Mouse (Mus musculus): ENCODE measurements at regions not wholly inside any gene's neighbourhood (a gene's known extent, or its start where the extent isn't known, plus 50 kb on each side); places are given as distances from the start of the nearest gene placed in this dataset.
A peak's percentile ranks its signal among the peaks of the same experiment; 100 is the strongest.

GRCm38 (mm10) chr2:171690781-171691180, 352.5 kb downstream of the Cbln4 start:
- no peak for ATAC-seq (ENCODE audit: insufficient number of reproducible peaks, insufficient read depth, low FRiP score, low read depth)
- H3K4me2 ChIP-seq (ENCODE audit: low read length) = no peak overlapping the region
- no peaks in the 10 kb centered on the region for H3K27me3 ChIP-seq (ENCODE audit: control insufficient read depth, insufficient read depth, low read length)
- H3K27ac ChIP-seq (replicated peaks in 1 of 2; ENCODE audit: control insufficient read depth in 1 of 2, insufficient read depth in 1 of 2, low read depth in 2 of 2, low read length in 2 of 2) = no peak overlapping the region
- no peak overlapping the region for H3K4me3 ChIP-seq (ENCODE audit: control insufficient read depth in 1 of 2, insufficient read depth in 1 of 2, low read depth in 1 of 2, low read length in 2 of 2)
- 0 out of 4 replicates have a peak, but pooled peaks cover 0 to 2% of the 10 kb centered on the region in 2 experiments for H3K4me1 ChIP-seq (ENCODE audit: control insufficient read depth in 2 of 2, insufficient read depth in 2 of 2, low read length in 2 of 2)
- no peaks in the 10 kb centered on the region for H3K9me3 ChIP-seq (ENCODE audit: control insufficient read depth, low read length)
- no peak overlapping the region for H3K9ac ChIP-seq (ENCODE audit: low read length)
- no peaks in the 10 kb centered on the region for H3K36me3 ChIP-seq (ENCODE audit: control insufficient read depth, insufficient read depth, low read length)
- WGBS = 27% methylated on average over 4 of the region's 4 CpGs

GRCm38 (mm10) chr2:171689102-171689501, 354.2 kb downstream of the Cbln4 start:
- ATAC-seq (ENCODE audit: insufficient number of reproducible peaks, insufficient read depth, low FRiP score, low read depth) = no peak

DNA sequence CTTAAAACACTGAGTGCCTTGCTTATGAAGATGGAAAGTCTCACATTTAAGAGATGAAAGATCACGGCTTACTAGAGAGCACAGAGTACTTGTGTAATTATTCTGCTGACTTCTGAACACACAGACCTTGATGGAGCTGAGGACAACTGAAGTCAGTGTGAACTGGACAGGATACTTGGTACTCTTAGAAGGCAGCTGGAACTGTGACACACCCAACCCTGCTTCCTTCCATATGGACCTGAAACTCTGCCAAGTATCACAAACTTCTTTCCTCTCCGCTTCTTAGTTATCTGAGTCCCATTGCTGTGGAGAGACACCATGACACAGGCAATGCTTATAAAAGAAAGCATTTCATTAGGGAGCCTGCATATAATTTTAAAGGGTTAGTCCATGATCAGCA, 365.3 kb downstream of the Cbln4 start:
- peaks cover 0 to 2% of the 10 kb centered on the region in 2 experiments; a peak in 1 of 4 replicates for H3K4me1 ChIP-seq (ENCODE audit: control insufficient read depth in 2 of 2, insufficient read depth in 2 of 2, low read length in 2 of 2)
- no peak overlapping the region for H3K9ac ChIP-seq (ENCODE audit: low read length)
- H3K27ac ChIP-seq (replicated peaks in 1 of 2; ENCODE audit: control insufficient read depth in 1 of 2, insufficient read depth in 1 of 2, low read depth in 2 of 2, low read length in 2 of 2) = no peak overlapping the region; a peak in 1 of 4 replicates
- H3K4me2 ChIP-seq (ENCODE audit: low read length) = no peak overlapping the region
- H3K9me3 ChIP-seq (ENCODE audit: control insufficient read depth, low read length) = 0 out of 2 replicates have a peak, but pooled peaks cover 8% of the 10 kb centered on the region
- WGBS = 43% methylated on average over 2 of the region's 2 CpGs
- no peaks in the 10 kb centered on the region for H3K36me3 ChIP-seq (ENCODE audit: control insufficient read depth, insufficient read depth, low read length)
- H3K4me3 ChIP-seq (ENCODE audit: control insufficient read depth in 1 of 2, insufficient read depth in 1 of 2, low read depth in 1 of 2, low read length in 2 of 2) = no peak overlapping the region
- no peaks in the 10 kb centered on the region for H3K27me3 ChIP-seq (ENCODE audit: control insufficient read depth, insufficient read depth, low read length)
- ATAC-seq (ENCODE audit: insufficient number of reproducible peaks, insufficient read depth, low FRiP score, low read depth) = peak; percentile 61; the same call in 1 of the 2 replicates

More at GRCm38 (mm10) chr2:171689102-171689501, 354.2 kb downstream of the Cbln4 start:
- Histone ChIP-seq H3K27me3 (ENCODE audit: control insufficient read depth, insufficient read depth, low read length) (no peaks in the 10 kb centered on the region), H3K4me1 (ENCODE audit: control insufficient read depth in 2 of 2, insufficient read depth in 2 of 2, low read length in 2 of 2) (0 out of 4 replicates have a peak, but pooled peaks cover 0 to 2% of the 10 kb centered on the region in 2 experiments), H3K9ac (ENCODE audit: low read length) (no peak overlapping the region), H3K9me3 (ENCODE audit: control insufficient read depth, low read length) (no peaks in the 10 kb centered on the region), H3K4me2 (ENCODE audit: low read length) (no peak overlapping the region), H3K4me3 (ENCODE audit: control insufficient read depth in 1 of 2, insufficient read depth in 1 of 2, low read depth in 1 of 2, low read length in 2 of 2) (no peak overlapping the region), H3K27ac (replicated peaks in 1 of 2; ENCODE audit: control insufficient read depth in 1 of 2, insufficient read depth in 1 of 2, low read depth in 2 of 2, low read length in 2 of 2) (no peak overlapping the region), H3K36me3 (ENCODE audit: control insufficient read depth, insufficient read depth, low read length) (no peaks in the 10 kb centered on the region)
- 19% methylated on average over 4 of the region's 4 CpGs for WGBS

GRCm38 (mm10) chr2:171677128-171677527, 366.1 kb downstream of the Cbln4 start:
- no peak for ATAC-seq (ENCODE audit: insufficient number of reproducible peaks, insufficient read depth, low FRiP score, low read depth)
- no peak overlapping the region for H3K4me2 ChIP-seq (ENCODE audit: low read length)
- 78% methylated on average over 7 of the region's 7 CpGs for WGBS

DNA sequence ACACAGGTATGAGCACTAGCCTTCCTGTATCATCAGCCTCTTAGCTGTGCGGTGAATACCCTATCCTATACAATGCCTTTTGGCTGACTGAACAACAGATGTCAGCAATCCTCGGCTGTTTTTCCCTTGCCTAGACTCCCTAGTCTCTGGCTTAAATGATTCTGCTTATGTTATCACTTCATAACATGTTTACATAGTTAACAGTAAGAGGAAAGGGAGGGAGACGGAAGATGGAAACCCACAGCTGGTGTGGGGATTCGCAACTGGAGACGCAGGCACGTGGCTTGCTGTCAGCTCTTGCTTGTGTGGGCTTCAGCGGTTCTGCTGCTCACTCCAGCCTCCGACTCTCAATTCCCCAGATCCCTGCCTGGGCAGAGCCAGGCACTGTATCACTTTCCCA, 367.2 kb downstream of the Cbln4 start:
- H3K4me3 ChIP-seq (ENCODE audit: control insufficient read depth in 1 of 2, insufficient read depth in 1 of 2, low read depth in 1 of 2, low read length in 2 of 2) = no peak overlapping the region
- 35% methylated on average over 8 of the region's 8 CpGs for WGBS
- H3K36me3 ChIP-seq (ENCODE audit: control insufficient read depth, insufficient read depth, low read length) = no peaks in the 10 kb centered on the region
- ATAC-seq (ENCODE audit: insufficient number of reproducible peaks, insufficient read depth, low FRiP score, low read depth) = 0 out of 2 replicates have a peak, but pooled peaks have one; percentile 35
- H3K27ac ChIP-seq (replicated peaks in 1 of 2; ENCODE audit: control insufficient read depth in 1 of 2, insufficient read depth in 1 of 2, low read depth in 2 of 2, low read length in 2 of 2) = no peak overlapping the region
- H3K9me3 ChIP-seq (ENCODE audit: control insufficient read depth, low read length) = 0 out of 2 replicates have a peak, but pooled peaks cover 8% of the 10 kb centered on the region
- peaks cover 0 to 2% of the 10 kb centered on the region in 2 experiments; a peak in 1 of 4 replicates for H3K4me1 ChIP-seq (ENCODE audit: control insufficient read depth in 2 of 2, insufficient read depth in 2 of 2, low read length in 2 of 2)
- no peak overlapping the region for H3K9ac ChIP-seq (ENCODE audit: low read length)
- no peak overlapping the region for H3K4me2 ChIP-seq (ENCODE audit: low read length)
- no peaks in the 10 kb centered on the region for H3K27me3 ChIP-seq (ENCODE audit: control insufficient read depth, insufficient read depth, low read length)

More at GRCm38 (mm10) chr2:171677128-171677527, 366.1 kb downstream of the Cbln4 start:
- 0 out of 2 replicates have a peak, but pooled peaks cover 8% of the 10 kb centered on the region for H3K9me3 ChIP-seq (ENCODE audit: control insufficient read depth, low read length)
- no peak overlapping the region for H3K9ac ChIP-seq (ENCODE audit: low read length)
- H3K27me3 ChIP-seq (ENCODE audit: control insufficient read depth, insufficient read depth, low read length) = no peaks in the 10 kb centered on the region
- H3K4me1 ChIP-seq (ENCODE audit: control insufficient read depth in 2 of 2, insufficient read depth in 2 of 2, low read length in 2 of 2) = peaks cover 0 to 2% of the 10 kb centered on the region in 2 experiments; a peak in 1 of 4 replicates
- no peak overlapping the region for H3K4me3 ChIP-seq (ENCODE audit: control insufficient read depth in 1 of 2, insufficient read depth in 1 of 2, low read depth in 1 of 2, low read length in 2 of 2)
- H3K27ac ChIP-seq (replicated peaks in 1 of 2; ENCODE audit: control insufficient read depth in 1 of 2, insufficient read depth in 1 of 2, low read depth in 2 of 2, low read length in 2 of 2) = no peak overlapping the region
- H3K36me3 ChIP-seq (ENCODE audit: control insufficient read depth, insufficient read depth, low read length) = no peaks in the 10 kb centered on the region

DNA sequence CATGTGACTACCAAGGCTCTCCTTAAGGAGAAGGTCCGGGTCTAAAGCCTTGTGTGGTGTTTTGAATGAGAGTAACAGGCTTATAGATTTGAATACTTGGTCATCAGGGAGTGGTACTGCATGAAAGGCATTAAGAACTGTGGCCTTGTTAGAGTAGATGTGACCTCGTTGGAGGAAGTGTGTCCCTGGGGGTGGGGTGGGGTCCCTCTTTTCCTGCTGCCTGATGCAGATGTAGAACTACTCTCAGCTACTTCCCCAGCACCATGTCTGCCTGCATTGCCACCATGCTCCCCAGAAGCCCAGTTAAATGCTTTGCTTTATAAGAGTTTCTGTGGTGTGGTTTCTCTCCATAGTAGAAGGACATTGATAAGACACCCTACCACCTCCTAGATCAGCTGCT, 367.9 kb downstream of the Cbln4 start:
- ATAC-seq (ENCODE audit: insufficient number of reproducible peaks, insufficient read depth, low FRiP score, low read depth) = no peak
- Histone ChIP-seq H3K4me2 (ENCODE audit: low read length) (no peak overlapping the region), H3K9ac (ENCODE audit: low read length) (no peak overlapping the region), H3K9me3 (ENCODE audit: control insufficient read depth, low read length) (0 out of 2 replicates have a peak, but pooled peaks cover 8% of the 10 kb centered on the region), H3K4me3 (ENCODE audit: control insufficient read depth in 1 of 2, insufficient read depth in 1 of 2, low read depth in 1 of 2, low read length in 2 of 2) (no peak overlapping the region), H3K4me1 (ENCODE audit: control insufficient read depth in 2 of 2, insufficient read depth in 2 of 2, low read length in 2 of 2) (peaks cover 0 to 2% of the 10 kb centered on the region in 2 experiments; a peak in 1 of 4 replicates), H3K36me3 (ENCODE audit: control insufficient read depth, insufficient read depth, low read length) (no peaks in the 10 kb centered on the region), H3K27me3 (ENCODE audit: control insufficient read depth, insufficient read depth, low read length) (no peaks in the 10 kb centered on the region), H3K27ac (replicated peaks in 1 of 2; ENCODE audit: control insufficient read depth in 1 of 2, insufficient read depth in 1 of 2, low read depth in 2 of 2, low read length in 2 of 2) (no peak overlapping the region)
- WGBS = 71% methylated on average over 2 of the region's 2 CpGs

DNA sequence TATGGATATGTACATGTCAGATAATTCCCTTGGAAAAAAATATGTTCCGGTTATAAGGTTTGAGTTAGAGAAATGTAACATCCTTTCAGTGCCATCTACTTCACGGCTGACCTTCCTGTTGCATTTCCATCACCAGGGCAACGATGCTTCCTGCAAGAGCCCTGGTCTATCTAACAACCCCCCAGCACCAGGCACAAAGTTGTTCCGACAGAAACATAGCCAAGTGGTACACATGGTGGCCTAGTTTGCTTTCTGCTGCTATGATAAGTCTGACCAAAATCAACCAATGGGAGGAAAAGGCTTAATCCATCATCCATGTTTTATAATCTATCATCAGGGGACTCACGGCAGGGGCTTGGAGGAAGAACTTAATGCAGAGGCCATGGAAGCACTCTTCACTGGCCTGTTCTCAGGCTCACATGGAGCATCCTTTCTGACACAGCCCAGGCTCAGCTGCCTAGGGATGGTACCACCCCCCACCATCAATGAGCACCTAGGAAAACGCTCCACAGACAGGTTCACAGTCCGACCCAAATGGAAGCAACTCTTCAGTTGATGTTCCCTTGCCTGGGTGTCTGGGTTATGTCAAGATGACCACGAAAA, 372.2 kb downstream of the Cbln4 start:
- 80% methylated on average over 8 of the region's 8 CpGs for WGBS
- ATAC-seq (ENCODE audit: insufficient number of reproducible peaks, insufficient read depth, low FRiP score, low read depth) = no peak
- H3K27ac ChIP-seq (replicated peaks in 1 of 2; ENCODE audit: control insufficient read depth in 1 of 2, insufficient read depth in 1 of 2, low read depth in 2 of 2, low read length in 2 of 2) = no peak overlapping the region
- no peaks in the 10 kb centered on the region for H3K36me3 ChIP-seq (ENCODE audit: control insufficient read depth, insufficient read depth, low read length)
- no peak overlapping the region for H3K4me2 ChIP-seq (ENCODE audit: low read length)
- peaks cover 2 to 6% of the 10 kb centered on the region in 2 experiments; a peak in 1 of 4 replicates for H3K4me1 ChIP-seq (ENCODE audit: control insufficient read depth in 2 of 2, insufficient read depth in 2 of 2, low read length in 2 of 2)
- 0 out of 2 replicates have a peak, but pooled peaks cover 8% of the 10 kb centered on the region for H3K9me3 ChIP-seq (ENCODE audit: control insufficient read depth, low read length)
- H3K4me3 ChIP-seq (ENCODE audit: control insufficient read depth in 1 of 2, insufficient read depth in 1 of 2, low read depth in 1 of 2, low read length in 2 of 2) = no peak overlapping the region
- no peaks in the 10 kb centered on the region for H3K27me3 ChIP-seq (ENCODE audit: control insufficient read depth, insufficient read depth, low read length)
- no peak overlapping the region for H3K9ac ChIP-seq (ENCODE audit: low read length)

All from heart, embryonic 14.5 days (tissue).